Mouse (Mus musculus): ENCODE measurements around the gene Kcnn4.

- TF ChIP-seq CTCF (IDR thresholded peaks at IDR 0.05; ENCODE audit: borderline replicate concordance, insufficient read depth, low read depth, low read length) = no peak; the same call in 1 of the 2 replicates
- TF ChIP-seq POLR2A (IDR thresholded peaks at IDR 0.05; ENCODE audit: borderline replicate concordance, insufficient read depth, low read length) = no peak
These were observed 51.6 kb downstream of the Kcnn4 start for GRCm38 (mm10) chr7:24421648-24422047.

Measured in cerebellum, adult 2 months (tissue).